Mouse (Mus musculus): ENCODE data around the gene Eif4h.
A peak's percentile ranks its signal among the peaks of the same experiment; 100 is the strongest.

Eif4h gene

DNA sequence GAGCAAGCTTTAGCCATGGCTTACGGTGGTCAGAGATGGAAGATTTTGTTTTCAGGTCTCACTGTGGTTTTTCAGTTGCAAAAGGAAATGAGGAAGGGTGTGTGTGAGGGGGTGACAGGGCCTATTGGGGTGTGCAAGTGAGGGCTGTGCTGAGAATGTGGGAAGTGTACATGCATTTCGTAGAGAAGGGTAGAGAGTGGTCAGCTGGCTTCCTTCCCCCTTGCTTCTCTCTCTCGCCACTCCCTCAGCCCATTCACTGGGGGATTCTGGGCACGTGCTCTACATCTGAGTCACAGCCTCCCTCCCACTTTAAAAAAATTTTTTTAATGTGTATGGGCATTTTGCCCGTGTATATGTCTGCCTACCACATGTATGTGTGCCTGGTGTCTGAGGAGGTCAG, 32.2 kb downstream of the Eif4h start:
- no peak for DNase-seq (ENCODE audit: low spot score)

- no peak for DNase-seq (ENCODE audit: low spot score)
Measured at GRCm38 (mm10) chr5:134606314-134606713, 33.0 kb downstream of the Eif4h start.

- DNase-seq (ENCODE audit: low spot score) = no peak
Measured at GRCm38 (mm10) chr5:134604376-134604775, 34.9 kb downstream of the Eif4h start.

- peak; percentile 34 for DNase-seq (ENCODE audit: low spot score)
Measured at GRCm38 (mm10) chr5:134597711-134598110, 41.6 kb downstream of the Eif4h start.

DNA sequence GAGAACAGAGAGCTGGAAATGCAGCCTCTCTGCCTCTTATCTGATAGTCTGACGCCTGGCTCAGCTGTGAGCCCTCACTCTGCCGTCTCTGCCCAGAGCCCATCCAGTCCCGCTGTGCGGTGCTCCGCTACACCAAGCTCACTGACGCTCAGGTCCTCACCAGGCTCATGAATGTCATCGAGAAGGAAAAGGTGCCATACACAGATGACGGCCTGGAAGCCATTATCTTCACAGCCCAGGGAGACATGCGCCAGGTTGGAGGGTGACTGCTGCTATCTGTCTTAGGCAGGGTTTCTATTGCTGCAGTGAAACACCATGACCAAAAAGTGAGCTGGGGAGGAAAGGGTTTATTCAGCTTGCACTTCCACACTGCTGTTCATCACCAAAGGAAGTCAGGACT, 46.2 kb downstream of the Eif4h start:
- no peak for DNase-seq (ENCODE audit: low spot score)

DNA sequence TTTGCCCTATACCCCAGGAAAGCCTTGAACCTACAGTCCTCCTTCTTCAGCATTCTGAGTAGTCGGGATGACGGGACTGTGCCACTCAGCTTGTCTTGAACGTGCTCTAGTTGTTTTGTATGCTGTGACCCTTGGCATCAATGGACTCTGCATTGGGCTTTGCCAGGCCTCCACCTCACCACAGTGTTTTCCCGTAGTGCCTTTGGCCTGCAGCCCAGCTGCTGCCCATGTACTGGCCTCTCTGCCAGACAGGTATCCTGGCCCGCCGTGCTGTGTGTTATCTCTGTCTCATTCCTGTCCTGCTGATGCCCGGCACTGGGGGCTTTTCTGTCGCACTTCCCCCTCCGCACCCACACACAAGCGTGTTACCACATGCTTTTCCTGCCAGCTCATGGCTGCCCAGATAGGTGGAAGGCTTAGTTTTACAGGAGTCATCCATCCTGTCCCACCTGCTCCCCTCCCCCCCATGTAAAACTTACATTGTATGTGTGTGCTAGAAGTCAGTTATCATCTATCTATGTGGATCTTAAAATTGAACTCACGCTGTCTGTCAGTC, 47.2 kb downstream of the Eif4h start:
- DNase-seq (ENCODE audit: low spot score) = no peak

DNA sequence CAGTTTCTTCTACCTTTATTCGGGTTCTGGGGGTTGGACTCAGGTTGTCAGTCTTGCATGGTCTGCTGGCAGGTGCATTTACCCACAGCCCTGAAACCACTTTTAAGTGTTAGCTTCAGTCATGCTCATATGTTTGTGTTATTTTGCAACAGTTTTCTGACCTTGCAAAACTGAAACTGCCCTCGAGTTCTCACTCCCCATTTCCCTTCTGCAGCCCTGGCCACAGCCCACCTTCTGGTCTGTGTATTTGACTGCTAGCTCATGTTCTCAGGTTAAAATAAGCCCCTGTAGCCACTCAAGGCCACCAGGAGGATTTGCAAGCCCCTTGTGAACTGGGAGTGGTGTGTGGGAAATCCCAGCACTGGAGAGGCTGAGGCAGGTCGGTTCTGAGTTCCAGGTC, 49.4 kb downstream of the Eif4h start:
- no peak for DNase-seq (ENCODE audit: low spot score)

DNA sequence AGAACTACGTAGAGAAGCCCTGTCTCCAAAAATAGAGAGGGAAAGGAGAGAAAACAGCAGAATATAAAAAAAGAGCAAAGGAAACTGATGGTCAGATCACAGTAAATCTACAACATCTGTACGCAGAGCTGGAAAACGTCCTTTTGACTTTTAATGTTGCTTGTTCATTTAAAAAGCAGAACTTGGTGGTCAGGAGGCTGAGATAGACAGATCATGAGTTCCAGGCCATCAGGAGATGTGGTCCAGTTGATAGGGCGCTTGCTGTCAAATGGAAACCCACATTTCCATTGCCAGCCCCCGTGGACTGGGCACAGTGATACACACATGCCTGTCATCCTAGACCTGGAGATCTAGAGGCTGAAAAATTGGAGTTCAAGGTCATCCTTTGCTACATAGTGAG, 54.5 kb downstream of the Eif4h start:
- no peak for DNase-seq (ENCODE audit: low spot score)

- DNase-seq (ENCODE audit: low spot score) = no peak
Measured at GRCm38 (mm10) chr5:134583884-134584213, 55.4 kb downstream of the Eif4h start.

GRCm38 (mm10) chr5:134583006-134583883, 56.0 kb downstream of the Eif4h start:
- no peak for DNase-seq (ENCODE audit: low spot score)

DNA sequence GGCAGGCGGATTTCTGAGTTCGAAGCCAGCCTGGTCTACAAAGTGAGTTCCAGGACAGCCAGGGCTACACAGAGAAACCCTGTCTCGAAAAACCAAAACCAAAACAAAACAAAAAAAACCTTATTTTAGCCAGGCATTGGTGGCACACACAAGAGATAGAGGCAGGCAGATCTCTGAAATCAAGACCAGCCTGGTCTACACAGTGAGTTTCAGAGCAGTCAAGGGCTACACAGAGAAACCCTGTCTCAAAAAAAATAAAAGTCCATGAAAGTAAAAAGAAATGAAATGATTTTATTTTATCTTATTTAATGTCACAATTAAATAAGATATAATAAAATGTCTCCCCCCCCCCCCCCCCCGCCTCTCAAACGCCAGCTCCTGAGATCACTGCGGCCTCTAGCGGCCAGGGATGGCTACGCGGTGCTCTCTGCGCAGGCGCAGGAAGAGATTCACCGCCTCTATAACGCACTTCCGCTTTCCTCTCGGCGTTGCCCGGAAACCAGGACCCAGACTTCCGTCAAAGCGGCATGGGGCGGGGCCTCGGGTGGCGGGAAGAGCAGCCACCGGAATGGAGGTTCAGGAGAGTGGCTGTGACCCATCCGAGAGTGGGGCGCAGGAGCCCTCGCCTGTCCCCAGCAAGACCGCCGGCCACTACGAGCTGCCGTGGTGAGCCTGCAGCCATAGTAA, 56.9 kb downstream of the Eif4h start:
- peak; percentile 95 for DNase-seq (ENCODE audit: low spot score)

DNA sequence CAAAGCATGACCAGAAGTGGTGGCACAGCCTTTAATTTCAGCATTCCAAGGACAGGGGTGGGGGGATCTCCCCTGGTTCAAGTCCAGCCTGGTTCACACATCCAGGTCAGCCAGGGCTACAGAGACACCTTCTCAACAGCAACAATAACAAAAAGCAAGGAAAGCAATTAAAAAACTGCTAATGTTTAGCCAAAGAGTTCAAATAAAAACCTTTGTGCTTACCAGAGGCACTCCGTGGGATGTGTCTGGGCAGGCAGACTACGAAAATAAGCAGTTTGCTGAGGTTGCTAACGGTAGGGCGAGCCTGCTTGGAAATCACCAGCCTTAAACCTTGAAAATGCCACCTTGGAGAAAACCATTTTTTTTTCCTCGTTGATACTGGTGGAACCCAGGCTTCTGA, 58.1 kb downstream of the Eif4h start, which contains the start of gene Rfc2:
Gene Rfc2, plus strand, starts transcription at position 221 of the 400 bp plus-strand sequence.
- DNase-seq (ENCODE audit: low spot score) = no peak

DNA sequence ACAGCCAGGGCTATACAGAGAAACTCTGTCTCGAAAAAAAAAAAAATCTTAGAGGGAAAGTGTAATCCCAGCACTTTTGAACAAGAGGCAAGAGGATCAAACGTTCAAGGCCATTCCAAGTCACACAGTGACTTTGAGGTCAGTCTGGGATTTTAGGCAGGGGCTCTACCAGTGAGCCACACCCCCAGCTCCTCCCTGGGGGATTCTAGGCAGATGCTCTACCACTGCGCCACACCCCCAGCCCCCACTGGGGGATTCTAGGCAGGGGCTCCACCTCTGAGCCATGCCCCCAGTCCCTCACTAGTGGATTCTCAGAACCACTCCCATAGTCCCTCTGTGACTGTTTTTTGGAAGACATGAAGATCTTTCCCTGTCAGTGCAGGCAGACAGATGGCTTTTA, 60.2 kb downstream of the Eif4h start:
- no peak for DNase-seq (ENCODE audit: low spot score)

DNA sequence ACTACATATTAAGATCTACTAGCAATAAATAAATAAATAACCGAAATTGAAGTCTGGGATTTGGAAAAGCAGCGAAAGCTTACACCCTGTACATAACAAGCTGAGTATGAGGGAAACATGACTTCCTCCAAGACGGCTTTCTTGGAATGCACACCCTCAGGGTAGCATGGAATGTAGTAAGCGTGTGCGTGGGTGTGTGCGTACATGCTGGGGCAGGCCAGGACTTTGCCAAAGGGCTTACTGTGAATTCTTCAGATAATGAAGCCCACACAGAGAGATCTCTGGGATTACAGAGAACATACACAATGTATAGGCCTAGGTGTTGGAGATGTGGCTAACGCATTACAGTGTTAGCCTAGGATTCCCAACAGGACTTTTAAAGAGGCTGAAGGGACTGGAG, 61.8 kb downstream of the Eif4h start:
- no peak for DNase-seq (ENCODE audit: low spot score)

DNA sequence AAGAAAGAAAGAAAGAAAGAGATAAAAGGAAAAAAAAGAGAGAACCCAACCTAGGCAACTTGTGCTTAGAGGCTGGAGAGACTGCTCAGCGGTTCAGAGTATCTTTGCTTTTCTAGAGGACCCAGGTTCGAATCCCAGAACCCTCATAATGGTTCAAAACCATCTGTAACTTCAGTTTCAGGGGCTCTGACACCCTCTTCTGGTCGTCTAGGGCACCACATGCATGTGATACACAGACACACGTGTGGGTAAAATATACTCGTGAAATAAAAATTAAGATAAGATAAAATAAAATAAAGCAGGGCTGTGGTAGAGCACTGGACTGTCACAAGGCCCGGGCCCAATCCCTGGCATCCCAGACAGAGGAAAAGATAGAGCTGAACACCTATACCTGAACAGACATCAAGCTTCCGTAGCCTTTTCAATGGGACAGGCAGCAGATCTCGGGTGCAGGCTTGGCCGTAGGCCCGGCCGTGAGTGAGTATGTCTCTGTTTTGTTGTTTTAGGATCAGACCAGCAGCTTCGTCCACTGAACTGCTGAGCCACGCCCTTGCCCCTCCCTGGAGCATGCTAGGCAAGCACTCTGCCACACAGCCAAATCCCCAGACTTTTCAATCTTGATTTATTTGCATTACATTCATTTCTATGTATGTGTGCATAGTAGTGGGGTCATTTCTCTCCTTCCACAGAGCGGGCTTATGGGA, 62.6 kb downstream of the Eif4h start:
- no peak for DNase-seq (ENCODE audit: low spot score)

- DNase-seq (ENCODE audit: low spot score) = no peak
Measured at GRCm38 (mm10) chr5:134575833-134576232, 63.5 kb downstream of the Eif4h start.

- DNase-seq (ENCODE audit: low spot score) = no peak
Measured at GRCm38 (mm10) chr5:134572508-134573214, 66.6 kb downstream of the Eif4h start.

GRCm38 (mm10) chr5:134571730-134572507, 67.4 kb downstream of the Eif4h start:
- DNase-seq (ENCODE audit: low spot score) = peak; percentile 66

Measured in testis, postnatal 14 days (tissue).